Mouse (Mus musculus) gastrocnemius, postnatal 4 days (tissue): Measurements from ENCODE around the gene Fam205a4. TPM values are rescaled to one million over a fixed set of nuclear protein-coding genes. Genes with fewer than 3 reads are reported as not detected.
"Not testable (repeated sequence)": the region's sequence is repeated elsewhere in the genome, so short reads cannot be mapped to it uniquely, and the experiment has no call there.

Experiments
- DNase-seq, 2 experiments: peaks; one replicate each; pipeline ENCODE4 v3.0.0; 2021 to 2022; ENCODE audit warnings: low spot score in 2 of 2, mixed read lengths in 2 of 2
- long read RNA-seq, 2 experiments: library from polyadenylated mRNA; stranded (forward); transcript quantifications; one replicate each; pipeline ENCODE4 v2.0.0; 2021
- total RNA-seq, 2 experiments: library from RNA; stranded (reverse); gene quantifications; 2 replicates each; pipeline ENCODE4 v1.2.3; 2021

The Fam205a4 gene
- under 1 TPM; 0.21 to 0.27 TPM for total RNA-seq
- long read RNA-seq, experiment 1, result 0 reads
- long read RNA-seq, experiment 2, result 0 reads

DNA sequence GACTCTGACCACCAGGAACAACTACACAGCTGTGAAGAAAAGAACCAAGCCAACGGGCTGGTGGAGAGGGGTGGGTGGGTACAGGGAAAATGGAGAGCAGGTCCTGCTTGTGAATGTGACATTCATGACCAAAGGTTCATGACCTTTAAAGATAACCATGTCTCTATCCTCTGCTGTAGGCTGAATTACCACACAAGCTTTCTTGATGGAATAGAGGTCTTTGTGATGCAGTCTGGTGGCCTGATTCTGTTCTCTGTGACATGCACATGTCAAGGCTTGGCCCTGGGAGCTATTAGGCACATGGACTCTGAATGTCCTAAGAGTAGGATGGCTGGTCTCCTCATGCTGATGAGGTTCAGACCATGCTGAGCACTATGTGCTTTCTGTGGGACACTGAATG is at the start of gene Fam205a4:
Gene Fam205a4 (plus strand): TSS at position 301 of the 400 bp plus-strand sequence.
- DNase-seq, result not testable (repeated sequence)

GRCm38 (mm10) chr4:41941272-41941671 is 24.6 kb upstream of the Fam205a4 start, which contains the start of gene Gm20878:
Gene Gm20878, plus strand, starts transcription at chr4:41941572.
- not testable (repeated sequence) for DNase-seq

Other genes with a start within 250 kb of the Fam205a4 start
- gene Dctn3, start 242.9 kb upstream of the Fam205a4 start, total RNA-seq, result 10 to 100 TPM; 49.8 to 52.9 TPM
- gene Arid3c, start 234.9 kb upstream of the Fam205a4 start, total RNA-seq, result not detected
- gene Galt, start 210.8 kb upstream of the Fam205a4 start, total RNA-seq, result 10 to 100 TPM; 24.0 to 24.1 TPM
- gene Sigmar1, start 209.9 kb upstream of the Fam205a4 start, total RNA-seq, result 10 to 100 TPM; 25.7 to 27.4 TPM
- gene Ccl27a, start 191.8 kb upstream of the Fam205a4 start, total RNA-seq, result 10 to 100 TPM; 26.2 to 27.4 TPM
- gene Gm21541, start 62.4 kb upstream of the Fam205a4 start, total RNA-seq, result not detected
- gene Gm20878, start 24.5 kb upstream of the Fam205a4 start, total RNA-seq, result 1 to 10 TPM; 2.8 to 3.0 TPM
- gene Gm21093, start 68.7 kb downstream of the Fam205a4 start, total RNA-seq, result not detected
- gene Gm3893, start 125.1 kb downstream of the Fam205a4 start, total RNA-seq, result not detected
- 1 to 10 TPM; 7.2 to 8.0 TPM for gene Gm13304, start 148.8 kb downstream of the Fam205a4 start, total RNA-seq
- gene Gm13306, start 187.4 kb downstream of the Fam205a4 start, total RNA-seq, result under 1 TPM in 1 of 2 experiments, not detected in 1; 0.70 TPM
- under 1 TPM; 0.29 to 0.34 TPM for gene Gm13305, start 202.5 kb downstream of the Fam205a4 start, total RNA-seq